Comparison of ENCODE assay signal across 19 mouse cellular contexts in the genomic region with DNA sequence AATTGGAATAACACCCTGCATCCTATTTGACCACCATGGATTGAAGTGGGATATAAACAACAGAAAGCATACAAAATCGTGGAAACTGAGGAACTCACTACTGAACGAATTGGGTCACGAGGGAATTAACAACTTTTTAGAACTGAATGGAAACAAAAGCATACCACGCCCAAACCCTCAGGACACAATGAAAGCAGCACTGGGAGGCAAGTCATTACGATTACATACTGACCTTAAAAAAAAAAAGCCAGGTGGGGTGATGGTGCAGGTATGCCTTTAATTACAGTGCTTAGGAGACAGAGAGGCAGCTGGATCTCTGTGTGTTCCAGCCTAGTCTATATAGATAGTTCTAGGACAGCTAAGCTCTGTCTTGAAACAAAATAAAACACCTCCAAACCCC. TPM values are rescaled to one million over a fixed set of nuclear protein-coding genes. Genes with fewer than 3 reads are reported as not detected.
"Had no signal": no experiment of that assay in that cellular context is flagged by ENCODE, and none has a peak within 500 bp of the region (broad histone marks: within the 10 kb centered on the region; RNA-seq: fewer than 3 reads in every experiment).

No protein-coding gene starts in this region.

- ATAC-seq: liver, postnatal 0 days; lung, postnatal 0 days; midbrain, embryonic 13.5 days; midbrain, embryonic 15.5 days had no signal

- H3K27me3 ChIP-seq: lung, embryonic 15.5 days; megakaryocyte, embryonic 14.5 days; midbrain, embryonic 13.5 days; midbrain, embryonic 15.5 days; neural tube, embryonic 12.5 days had no signal

- H3K36me3 ChIP-seq: midbrain, embryonic 15.5 days had no signal

- DNase-seq: liver, postnatal 0 days; lung, adult 2 months; lung, postnatal 4 days; retina, postnatal 1 day; right cerebral cortex, adult 18-20 months; right cerebral cortex, postnatal 25 days; right cerebral cortex, postnatal 4 days; spleen, adult 18-20 months; thymus, adult 18-20 months; thymus, postnatal 14 days; thymus, postnatal 36 days had no signal

- H3K9me3 ChIP-seq: lung, embryonic 15.5 days; megakaryocyte, embryonic 14.5 days; midbrain, embryonic 13.5 days; midbrain, embryonic 15.5 days; neural tube, embryonic 12.5 days had no signal

- H3K4me1 ChIP-seq: lung, embryonic 15.5 days; midbrain, embryonic 13.5 days; midbrain, embryonic 15.5 days; neural tube, embryonic 12.5 days had no signal

- H3K4me3 ChIP-seq: lung, embryonic 15.5 days; megakaryocyte, embryonic 14.5 days; midbrain, embryonic 13.5 days; midbrain, embryonic 15.5 days; neural tube, embryonic 12.5 days had no signal

RNA-seq across cellular contexts. Expression of a gene that starts 58.1 kb away (rescaled TPM):
- total RNA-seq: monocyte, adult 5-6 weeks; neutrophil, adult 5-6 weeks had no signal
